Mouse (Mus musculus): ENCODE measurements at regions not wholly inside any gene's neighbourhood (a gene's known extent, or its start where the extent isn't known, plus 50 kb on each side); places are given as distances from the start of the nearest gene placed in this dataset.

DNA sequence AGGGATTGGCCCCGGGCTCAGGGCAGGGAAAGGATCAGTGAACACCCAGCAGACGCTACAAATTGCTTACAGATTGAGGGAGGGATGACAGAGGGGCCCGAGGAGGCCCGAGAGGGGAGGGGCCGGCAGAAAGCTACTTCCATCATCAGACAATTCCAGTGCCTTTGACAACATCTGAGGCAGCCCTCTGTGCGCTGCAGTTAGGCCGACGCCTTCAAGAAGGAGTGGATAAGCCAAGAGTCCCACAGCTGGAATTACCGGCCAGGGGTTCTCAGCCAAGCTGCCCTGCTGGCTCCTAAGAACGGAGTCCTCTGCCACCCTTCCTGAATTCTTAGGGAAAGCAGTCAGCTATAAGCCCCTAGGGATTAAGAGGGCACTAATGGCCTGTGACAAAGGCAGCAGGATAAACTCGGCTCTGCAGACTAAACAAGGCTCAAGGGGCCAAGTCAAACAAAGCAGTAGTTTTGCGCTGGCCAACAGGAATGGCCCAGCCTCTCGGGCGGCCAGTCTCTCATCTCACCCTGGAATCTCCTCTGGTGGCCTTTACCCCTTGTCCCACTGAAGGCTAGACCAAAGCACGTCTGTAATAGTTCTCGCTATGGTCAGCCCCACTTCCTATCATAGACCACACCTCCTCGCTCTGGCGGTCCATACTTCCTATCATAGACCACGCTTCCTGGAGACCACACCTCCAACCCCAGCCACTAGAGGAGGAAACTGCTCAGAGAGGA, 66.4 kb upstream of the Foxe1 start:
- DNase-seq: peak; percentile 27 to 45

DNA sequence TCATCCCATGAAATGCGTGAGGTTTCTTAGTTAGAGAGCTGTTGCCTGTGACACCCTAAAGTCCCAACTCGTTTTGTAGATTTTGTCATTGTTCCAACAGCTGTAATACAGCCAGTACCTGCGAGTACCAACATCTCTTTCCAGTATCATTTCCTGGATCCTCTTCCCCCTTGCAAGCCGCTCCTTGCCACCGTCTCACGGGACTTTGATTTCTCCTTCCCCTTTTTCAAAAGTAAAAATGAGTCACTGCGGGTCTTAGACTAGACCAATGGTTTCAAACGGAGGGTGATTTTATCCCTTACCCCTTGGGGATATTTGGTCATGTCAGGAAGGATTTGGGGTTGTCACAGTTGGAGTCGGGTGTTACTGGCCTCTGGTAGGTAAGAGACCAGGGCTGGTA, 56.5 kb upstream of the Foxe1 start:
- intact Hi-C loops (cut with DNase I): no loop called here
- Histone ChIP-seq H3K4me3 (no peak overlapping the region), H3K4me1 (ENCODE audit: control insufficient read depth, insufficient read depth, low read length) (no peaks in the 10 kb centered on the region), H3K79me2 (replicated peaks; ENCODE audit: control insufficient read depth, insufficient read depth, low read length) (no peaks in the 10 kb centered on the region), H3K27ac (no peak overlapping the region), H3K9ac (ENCODE audit: low read depth, low read length) (no peak overlapping the region), H3K27me3 (ENCODE audit: control insufficient read depth, insufficient read depth, low read length) (0 out of 2 replicates have a peak, but pooled peaks cover 2% of the 10 kb centered on the region), H3K36me3 (ENCODE audit: control insufficient read depth, insufficient read depth, low read length) (no peaks in the 10 kb centered on the region)
- DNase-seq: no peak
- 79% methylated on average over 9 of the region's 9 CpGs for WGBS
- TF ChIP-seq POLR2A (IDR thresholded peaks at IDR 0.05; ENCODE audit: insufficient read depth, low read depth, low read length) (no peak), EP300 (IDR thresholded peaks at IDR 0.05; ENCODE audit: insufficient read depth, low read depth, low read length) (no peak), CTCF (IDR thresholded peaks at IDR 0.05) (no peak)

More for the DNA sequence above, 66.4 kb upstream of the Foxe1 start:
- intact Hi-C loops (cut with DNase I): no loop called here
- Histone ChIP-seq H3K79me2 (replicated peaks; ENCODE audit: control insufficient read depth, insufficient read depth, low read length) (no peaks in the 10 kb centered on the region), H3K9ac (ENCODE audit: low read depth, low read length) (no peak overlapping the region), H3K36me3 (ENCODE audit: control insufficient read depth, insufficient read depth, low read length) (no peaks in the 10 kb centered on the region), H3K27ac (no peak overlapping the region), H3K27me3 (ENCODE audit: control insufficient read depth, insufficient read depth, low read length) (no peaks in the 10 kb centered on the region), H3K4me3 (no peak overlapping the region), H3K4me1 (ENCODE audit: control insufficient read depth, insufficient read depth, low read length) (peaks cover 2% of the 10 kb centered on the region; the same call in 1 of the 2 replicates)
- no peak for TF ChIP-seq EP300 (IDR thresholded peaks at IDR 0.05; ENCODE audit: insufficient read depth, low read depth, low read length)
- no peak for TF ChIP-seq POLR2A (IDR thresholded peaks at IDR 0.05; ENCODE audit: insufficient read depth, low read depth, low read length)
- TF ChIP-seq CTCF (IDR thresholded peaks at IDR 0.05): no peak
- 24% methylated on average over 19 of the region's 19 CpGs for WGBS

DNA sequence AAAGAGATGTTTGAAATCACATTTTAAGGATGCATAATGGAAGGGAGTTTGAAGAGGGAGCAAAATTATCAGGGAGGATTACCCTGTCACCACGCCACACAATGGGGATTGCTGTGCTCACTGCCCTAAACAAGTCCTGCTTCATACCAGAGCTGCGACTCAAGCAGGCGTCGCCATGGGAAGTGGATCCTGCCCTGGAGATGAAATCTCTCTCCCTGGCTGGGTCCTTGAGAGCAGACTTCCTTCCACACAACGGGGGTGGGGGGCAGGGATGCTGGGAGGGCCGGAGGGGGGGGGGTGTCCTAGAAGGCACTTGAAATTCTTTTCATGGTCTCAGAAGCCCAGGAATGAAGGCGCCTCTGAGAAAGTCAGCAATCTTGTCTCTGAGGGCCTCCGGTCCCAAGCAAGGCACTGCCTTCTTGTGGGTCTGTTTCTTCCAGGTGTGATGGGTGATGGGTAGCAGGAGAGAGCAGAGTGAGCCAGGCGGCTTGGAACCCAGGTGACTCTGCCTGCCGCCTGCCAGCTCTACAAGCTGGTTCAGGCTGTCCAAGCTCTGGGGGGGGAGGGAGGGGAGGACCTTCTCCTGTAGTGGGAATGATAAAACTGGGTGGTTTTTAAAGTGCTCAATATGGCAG, 51.7 kb upstream of the Foxe1 start:
- Histone ChIP-seq H3K27me3 (ENCODE audit: control insufficient read depth, insufficient read depth, low read length) (0 out of 2 replicates have a peak, but pooled peaks cover 2% of the 10 kb centered on the region), H3K79me2 (replicated peaks; ENCODE audit: control insufficient read depth, insufficient read depth, low read length) (no peaks in the 10 kb centered on the region), H3K9ac (ENCODE audit: low read depth, low read length) (no peak overlapping the region), H3K36me3 (ENCODE audit: control insufficient read depth, insufficient read depth, low read length) (no peaks in the 10 kb centered on the region), H3K4me1 (ENCODE audit: control insufficient read depth, insufficient read depth, low read length) (no peaks in the 10 kb centered on the region), H3K27ac (no peak overlapping the region), H3K4me3 (no peak overlapping the region)
- WGBS: 19% methylated on average over 10 of the region's 10 CpGs
- intact Hi-C loops (cut with DNase I): no loop called here
- TF ChIP-seq EP300 (IDR thresholded peaks at IDR 0.05; ENCODE audit: insufficient read depth, low read depth, low read length) (no peak), POLR2A (IDR thresholded peaks at IDR 0.05; ENCODE audit: insufficient read depth, low read depth, low read length) (no peak), CTCF (IDR thresholded peaks at IDR 0.05) (no peak)
- DNase-seq: no peak
